Mouse (Mus musculus) liver, embryonic 14.5 days (tissue): ENCODE data around the gene Ajap1.

Experiments
- CTCF ChIP-seq: IDR thresholded peaks from 2 replicates; pipeline ENCODE4 v1.5.1; 2016; ENCODE audit warnings: antibody characterized with exemption, low read depth, control low read depth
- EP300 ChIP-seq: IDR thresholded peaks from 2 replicates; pipeline ENCODE4 v1.6.1; 2016; ENCODE audit warnings: antibody characterized with exemption, low read depth

- TF ChIP-seq CTCF (no peak), EP300 (no peak)
These were observed 9.8 kb upstream of the Ajap1 start for GRCm38 (mm10) chr4:153492444-153492843.
